Mouse (Mus musculus) lung, postnatal 36 days (tissue): ENCODE measurements at regions not wholly inside any gene's neighbourhood (a gene's known extent, or its start where the extent isn't known, plus 50 kb on each side); places are given as distances from the start of the nearest gene placed in this dataset.
"Not testable (repeated sequence)": the region's sequence is repeated elsewhere in the genome, so short reads cannot be mapped to it uniquely, and the experiment has no call there.

ENCODE experiments used
- DNase-seq: peaks from one replicate; pipeline ENCODE4 v3.0.0; 2022; ENCODE audit warnings: mixed read lengths

DNA sequence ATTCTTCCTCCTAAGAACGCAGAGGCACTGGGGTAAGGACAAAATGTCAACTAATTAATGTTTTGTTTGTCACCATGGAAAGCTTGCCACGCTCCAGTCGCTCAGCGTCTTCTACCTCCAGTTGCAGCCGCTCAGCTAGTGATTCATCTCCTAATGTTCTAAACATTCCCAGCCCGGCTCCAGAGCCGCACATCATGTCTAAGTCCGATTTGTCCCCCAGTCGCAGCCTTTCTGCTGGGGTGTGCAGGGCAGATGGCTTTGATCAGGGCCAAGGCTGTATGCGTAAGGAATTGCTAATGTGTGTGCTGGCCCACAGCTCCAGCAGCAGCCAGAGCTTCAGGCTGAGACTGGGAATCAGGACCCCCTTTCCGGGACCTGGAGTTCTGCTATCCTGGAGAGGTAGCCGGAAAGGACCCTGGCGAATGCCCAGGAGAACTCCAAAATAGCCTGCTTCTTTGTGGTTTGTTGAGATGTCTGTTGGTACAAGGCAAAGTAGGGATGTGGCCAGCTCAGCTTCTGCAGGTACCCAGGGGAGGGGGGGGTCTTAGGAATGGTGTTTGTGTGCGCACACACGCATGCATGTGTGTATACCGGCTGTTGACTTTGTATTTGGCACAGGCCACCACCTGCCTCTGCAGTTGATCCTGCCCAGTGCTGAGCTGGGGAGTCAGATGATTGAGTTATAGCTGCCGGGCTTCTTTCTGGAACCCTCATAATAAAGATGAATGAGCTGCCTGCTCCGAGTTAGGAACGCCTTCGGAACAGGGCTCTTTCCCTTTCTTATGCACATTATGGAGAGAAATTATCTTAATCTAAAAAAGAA lies 143.0 kb upstream of the Kcng1 start:
- no peak for DNase-seq

DNA sequence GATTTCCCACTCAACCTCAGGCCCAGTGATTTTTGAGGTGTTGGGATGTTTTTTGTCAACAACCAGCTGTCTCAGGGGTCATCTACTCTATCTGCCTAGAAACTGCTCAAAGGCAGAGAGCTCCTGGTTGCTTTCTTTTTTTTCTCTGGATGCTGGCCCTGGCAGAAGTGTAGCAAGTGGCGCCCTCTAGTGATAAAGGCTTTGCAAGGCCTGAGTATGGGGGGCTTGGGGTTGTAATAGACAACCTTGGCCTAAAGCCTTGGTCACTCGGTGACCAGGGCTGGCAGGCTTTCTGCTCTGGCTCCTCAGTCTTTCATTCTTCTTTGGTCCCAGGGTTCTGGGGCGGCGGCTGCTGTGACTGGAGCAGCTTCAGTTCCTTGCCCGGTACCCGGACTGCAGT lies 142.0 kb upstream of the Kcng1 start:
- peak; percentile 20 for DNase-seq

DNA sequence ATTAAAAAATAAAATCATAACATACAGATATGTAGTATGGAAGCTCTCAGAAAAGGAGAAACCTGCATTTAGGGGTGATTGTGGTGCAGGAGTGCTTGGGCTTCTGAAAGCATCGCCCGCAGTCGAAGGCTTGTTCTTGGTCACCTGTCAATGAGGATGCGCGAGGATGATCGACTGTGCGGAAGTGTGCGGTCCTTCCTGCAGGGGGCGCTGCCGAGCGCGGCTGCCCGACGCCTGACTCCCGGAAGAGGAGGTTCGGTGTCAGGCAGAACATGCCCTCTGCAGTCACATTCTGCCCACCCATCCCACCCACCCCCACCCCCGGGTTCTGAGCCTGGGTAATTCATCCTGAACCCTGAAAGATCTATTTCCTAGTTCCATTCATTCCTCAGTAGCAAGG lies 133.6 kb upstream of the Kcng1 start:
- DNase-seq: no peak

DNA sequence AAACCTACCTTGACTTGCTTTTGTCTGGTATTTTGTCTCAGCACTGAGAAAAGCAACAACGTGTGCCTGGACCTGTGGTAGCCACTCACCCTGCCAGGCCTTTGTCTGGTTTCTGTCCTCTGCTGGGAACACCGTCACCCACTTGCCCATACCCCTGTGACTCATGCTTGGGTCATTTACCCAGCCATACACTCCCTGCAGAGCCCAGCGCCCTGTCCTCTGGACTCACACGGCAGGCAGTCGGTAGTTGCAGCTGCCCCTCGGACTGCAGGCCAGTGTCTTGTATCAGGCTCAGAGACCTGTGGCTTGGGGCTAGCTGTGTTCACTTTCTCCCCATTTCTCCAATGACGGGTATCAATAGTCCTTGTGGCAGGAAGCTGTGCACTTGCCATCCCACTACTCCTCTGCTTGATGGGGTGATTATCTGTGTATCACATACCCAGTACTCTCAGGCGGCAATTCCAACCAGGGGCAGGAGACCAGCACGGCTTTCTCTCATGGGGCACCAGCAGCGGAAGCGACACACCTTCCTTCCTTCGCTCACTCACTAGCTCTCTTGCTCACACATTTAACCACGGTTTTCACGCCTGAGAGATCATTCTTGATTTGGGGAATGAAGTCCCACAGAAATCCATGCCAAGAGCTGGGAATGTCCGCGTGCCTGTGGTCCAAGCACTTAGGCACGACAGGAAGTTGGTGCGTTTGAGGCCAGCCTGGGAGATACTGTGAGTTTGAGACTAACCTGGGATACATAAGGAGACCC lies 132.8 kb upstream of the Kcng1 start:
- DNase-seq: no peak

DNA sequence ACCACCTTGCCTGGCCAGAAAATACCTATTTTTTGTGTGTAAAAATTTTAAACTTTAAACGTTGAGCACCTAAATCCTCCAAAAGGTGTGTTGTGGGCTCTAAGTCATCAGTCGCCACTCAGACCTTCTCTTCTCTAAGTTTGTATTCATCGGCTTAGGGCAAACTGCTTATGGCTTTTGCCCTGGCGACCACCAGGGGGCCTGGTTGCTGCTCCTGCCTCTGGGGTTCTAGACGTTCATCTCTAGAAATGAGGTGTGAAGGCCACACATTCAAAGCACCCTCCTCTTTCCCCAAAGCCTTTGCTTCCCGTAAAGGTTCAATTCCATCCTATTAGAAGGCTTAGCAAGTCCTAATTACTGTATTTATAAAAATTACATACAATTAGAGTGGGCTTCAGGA lies 131.3 kb upstream of the Kcng1 start:
- DNase-seq: peak; percentile 6

DNA sequence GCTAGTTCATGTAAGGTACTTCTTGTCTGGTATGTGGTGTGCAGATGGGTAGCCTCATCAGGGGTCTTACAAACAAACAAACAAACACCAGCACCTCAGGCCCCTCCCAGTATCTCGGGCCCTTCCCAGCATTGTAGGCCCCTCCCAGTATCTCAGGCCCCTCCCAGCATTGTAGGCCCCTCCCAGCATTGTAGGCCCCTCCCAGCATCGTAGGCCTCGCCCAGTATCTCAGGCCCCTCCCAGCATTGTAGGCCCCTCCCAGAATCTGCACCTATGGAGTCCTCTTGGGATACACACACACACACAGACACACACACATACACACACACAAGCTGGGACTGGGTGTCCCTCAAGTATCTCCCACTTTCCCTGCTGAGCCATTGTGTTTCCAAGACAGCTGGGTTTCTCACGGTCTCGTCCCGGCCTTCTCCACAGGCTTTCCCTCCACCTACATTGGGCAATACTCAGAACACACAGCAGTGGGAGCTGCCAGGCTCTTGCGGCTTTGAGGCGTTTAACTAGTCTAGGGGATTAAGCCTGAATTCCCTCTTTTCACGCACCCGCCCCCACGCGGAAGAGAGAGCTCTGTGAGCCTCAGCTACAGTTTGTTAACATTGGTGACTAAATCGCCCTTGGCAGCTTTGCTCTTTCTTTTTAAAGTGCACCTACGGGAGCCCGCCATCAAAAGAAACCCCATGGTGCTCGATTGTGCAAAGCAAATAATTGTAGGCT lies 121.4 kb upstream of the Kcng1 start:
- DNase-seq: peak; percentile 17

DNA sequence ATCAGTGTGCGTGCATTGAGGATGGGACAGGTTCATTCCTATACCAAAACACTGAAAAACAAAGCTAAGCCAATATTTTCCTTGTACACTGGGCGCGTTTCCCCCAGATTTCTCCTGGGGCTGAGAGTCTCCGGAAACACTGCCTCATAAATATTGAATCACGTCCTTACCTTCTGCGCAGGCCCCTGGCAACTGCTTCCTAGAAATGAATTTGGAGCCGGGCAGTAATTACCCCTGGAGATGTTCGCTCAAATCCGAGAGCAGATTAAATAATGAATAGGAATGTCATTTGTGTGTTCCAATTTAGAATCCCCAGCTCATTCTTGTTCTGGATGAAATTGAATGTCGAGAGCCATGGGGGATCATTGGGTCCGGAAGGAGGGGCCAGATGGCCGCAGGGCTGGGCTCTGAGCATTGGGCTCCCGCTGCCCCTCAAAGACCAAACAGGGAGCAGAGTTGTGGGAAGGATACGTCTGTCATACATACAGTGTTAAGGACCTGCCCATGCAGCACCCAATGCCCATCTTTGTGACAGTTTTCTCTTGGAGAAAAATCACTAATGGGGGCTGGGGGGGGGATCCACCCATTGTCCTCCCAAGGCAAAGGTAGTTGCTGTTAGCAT lies 117.7 kb upstream of the Kcng1 start:
- no peak for DNase-seq

DNA sequence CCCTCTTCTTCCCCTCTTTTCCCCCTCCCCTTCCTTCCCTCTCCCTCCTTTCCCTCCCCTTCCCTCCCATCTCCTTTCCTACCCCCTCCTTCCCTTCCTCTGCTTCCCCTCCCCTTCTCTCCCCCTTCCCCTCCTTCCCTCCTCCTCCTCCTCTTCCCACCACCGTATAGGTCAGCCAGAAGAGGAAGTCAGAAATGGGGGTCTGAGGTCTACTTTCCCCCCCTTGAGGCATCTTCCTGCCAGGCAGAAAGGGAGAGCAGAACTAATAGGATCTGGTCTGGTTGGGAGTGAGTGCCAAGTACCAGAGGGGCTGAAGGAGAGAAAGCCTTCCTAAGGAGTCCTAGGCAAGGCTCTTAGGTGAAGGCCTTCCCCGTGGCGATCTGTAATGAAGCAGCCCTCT lies 114.8 kb upstream of the Kcng1 start:
- no peak for DNase-seq

DNA sequence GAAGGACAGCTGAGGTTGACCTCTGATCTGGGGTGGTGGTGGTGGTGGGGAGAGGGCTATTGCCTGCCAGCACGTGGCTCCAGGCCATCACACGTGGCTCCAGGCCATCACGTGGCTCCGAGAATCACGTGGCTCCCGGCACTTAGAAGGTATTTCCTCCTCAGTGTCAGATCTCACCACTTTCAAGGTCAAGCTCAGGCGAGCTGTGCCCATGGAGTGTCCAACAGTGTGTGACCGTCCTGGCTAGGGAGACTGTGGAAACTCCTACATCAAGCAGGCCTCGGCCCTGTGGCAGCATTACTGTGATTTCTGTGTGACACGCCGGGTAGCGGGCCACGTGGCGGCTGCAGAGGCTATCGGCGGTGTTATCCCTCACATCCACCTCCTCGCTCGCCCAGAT lies 111.8 kb upstream of the Kcng1 start:
- no peak for DNase-seq

DNA sequence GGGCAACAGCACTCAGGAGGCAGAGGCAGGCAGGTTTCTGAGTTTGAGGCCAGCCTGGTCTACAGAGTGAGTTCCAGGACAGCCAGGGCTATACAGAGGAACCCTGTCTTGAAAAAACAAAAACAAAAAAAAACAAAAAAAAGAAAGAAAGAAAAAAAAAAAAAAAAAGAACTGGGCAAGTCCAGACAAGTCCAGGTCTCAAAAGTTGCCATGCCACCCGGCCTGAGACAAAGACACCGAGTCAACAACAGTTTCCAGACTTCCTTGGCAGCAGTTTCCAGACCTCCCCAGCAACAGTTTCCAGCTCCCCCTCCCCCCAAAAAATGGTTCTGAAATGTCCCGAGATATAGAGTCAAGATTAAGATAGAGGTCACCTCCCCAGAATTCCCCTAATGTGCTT lies 110.6 kb upstream of the Kcng1 start:
- not testable (repeated sequence) for DNase-seq

DNA sequence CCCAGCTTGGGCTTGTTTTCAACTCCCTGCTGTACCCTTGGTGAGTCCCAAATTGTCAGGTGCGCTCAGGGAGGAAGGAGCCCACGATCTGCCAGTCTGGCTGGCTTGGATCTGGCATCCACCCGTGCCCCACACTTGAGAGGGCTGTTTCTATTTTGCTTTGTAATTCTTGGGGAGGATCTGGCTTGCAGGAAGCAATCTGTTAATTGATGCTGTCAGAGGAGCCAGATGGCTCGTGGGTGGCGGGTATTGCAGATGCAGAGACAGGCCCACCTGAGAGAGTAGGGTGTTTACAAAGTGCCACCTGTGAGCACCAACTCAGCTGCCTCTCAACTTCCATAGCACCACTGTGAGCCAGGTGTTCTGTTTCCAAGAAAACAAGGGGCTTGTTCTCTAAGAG lies 99.1 kb upstream of the Kcng1 start:
- DNase-seq: no peak

DNA sequence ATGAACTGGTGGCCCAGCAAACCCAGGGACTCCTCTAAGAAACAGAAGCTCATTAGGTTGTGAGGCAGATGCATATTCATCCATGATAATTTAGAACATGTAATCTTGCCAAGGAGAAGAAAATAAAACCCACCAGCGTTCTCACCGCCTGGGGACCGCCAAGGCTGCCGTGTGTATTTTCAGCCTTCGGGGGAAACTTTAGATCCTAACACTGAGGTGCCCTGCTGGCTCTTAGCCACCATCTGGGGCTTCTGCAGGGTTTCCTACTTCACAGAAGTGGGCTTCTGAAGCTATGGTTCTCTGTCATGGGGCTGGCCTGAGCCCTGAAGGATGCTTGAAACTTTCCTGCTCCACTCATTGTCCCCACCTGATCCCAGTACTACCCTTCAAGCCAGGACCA lies 90.8 kb upstream of the Kcng1 start:
- no peak for DNase-seq

DNA sequence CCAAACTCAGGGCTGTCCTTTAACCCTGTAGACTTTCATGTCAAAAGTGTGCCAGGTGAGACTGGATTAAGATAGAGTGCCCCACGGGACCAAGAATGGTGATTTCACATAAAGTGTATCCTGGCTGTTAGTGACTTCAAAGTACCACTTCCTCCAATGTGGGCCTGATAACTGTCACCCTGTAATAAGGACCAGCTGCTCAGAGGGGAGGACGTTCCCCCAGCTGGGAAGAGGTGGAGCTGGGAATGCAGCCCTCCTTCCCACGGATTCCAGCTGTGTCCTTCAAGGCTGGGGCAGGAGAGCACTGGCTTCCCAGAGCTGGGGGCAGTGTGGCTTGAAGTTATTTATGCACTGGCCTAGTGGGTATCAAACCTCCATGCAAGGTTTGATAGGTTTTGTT lies 89.7 kb upstream of the Kcng1 start:
- DNase-seq: peak; percentile 6

DNA sequence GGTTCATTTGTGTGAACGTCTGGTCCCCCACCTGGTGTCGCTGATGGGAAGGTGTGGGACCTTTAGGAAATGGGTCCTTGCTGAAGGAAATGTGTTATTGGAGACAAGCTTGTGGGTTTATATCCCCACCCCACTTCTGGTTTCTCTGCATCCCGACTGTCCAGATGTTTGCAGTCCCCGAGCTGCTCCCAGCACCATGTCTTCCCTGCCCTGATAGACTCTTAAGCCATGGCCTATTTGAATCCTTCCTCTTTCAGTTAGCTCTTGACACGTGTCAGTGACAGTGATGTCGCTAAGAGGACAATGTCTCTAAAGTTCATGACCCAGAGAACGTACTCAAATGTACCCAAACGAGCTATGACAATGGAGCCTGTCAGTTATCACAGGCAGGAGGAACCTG lies 77.7 kb upstream of the Kcng1 start:
- DNase-seq: no peak

DNA sequence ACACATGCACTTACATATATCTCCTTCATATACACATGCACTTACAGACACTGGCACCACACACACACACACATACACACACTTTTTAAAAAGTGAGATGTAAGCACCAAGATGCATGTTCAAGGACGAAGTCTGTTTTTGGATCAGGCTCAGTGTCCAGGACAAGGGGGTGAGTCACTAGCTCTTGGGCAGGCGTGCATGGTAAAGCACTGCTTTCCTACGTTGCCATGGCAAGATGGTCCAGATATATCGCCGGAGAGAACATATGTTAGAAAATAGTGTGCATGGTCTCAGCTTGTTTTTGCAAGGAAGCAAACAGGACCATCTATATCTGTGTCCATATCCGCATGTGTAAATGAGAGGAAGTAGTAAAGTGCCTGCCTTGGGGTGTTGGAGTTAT lies 77.0 kb upstream of the Kcng1 start:
- DNase-seq: no peak

DNA sequence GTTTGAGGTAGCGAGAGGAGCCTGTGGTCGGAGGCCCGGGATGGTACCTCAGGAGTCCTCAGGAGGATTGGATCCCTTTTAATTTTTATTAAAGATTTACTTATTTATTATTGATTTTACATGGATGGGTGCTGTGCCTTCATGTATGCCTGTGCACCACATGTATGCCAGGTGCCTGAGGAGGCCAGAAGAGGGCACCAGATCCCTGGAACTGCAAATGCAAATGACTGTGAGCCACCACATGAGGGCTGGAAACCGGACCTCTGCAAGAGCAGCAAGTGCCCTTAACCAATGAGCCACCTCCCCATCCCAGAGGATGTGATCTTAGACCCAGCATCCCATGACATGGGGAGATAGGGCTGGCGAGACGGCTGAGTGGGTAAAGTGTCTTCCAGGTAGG lies 76.3 kb upstream of the Kcng1 start:
- no peak for DNase-seq

DNA sequence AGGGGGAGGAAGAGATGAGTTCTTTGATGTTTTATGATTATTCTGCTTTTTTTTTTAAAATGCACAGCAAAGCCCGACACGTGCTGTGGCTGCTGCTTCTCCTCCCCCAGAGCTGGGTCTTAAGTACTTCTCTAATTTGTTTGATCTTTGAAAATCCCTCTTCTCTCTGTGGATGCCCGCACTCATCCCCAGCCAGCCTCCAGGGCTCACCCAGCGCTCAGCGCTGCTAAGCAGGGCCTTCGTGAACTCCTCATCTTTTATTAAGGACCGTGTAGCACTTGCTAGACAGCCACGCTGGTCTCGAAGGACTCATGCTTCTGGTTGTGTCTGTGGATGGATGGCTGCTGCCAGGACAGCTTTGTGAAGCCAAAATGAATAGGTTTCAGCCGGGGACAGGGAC lies 72.9 kb upstream of the Kcng1 start:
- no peak for DNase-seq

DNA sequence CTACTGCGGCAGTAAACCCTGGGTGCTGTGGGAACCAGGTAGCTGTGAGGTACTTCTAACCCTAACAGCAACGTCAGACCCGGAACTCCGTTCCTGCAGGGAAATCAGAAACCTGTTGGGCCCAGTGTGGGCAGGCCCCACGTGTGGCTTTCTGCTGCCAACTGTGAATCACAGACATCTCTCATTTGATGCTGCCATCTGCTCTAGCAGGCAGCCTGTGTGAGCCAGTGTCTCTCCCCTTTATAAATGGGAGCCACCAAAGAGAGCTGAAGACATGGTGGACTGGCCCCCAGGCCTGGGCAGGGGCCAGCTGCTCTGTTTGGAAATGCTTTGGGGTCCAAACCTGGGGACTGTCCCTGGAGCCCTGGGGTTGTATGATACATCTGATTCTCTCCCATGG lies 71.1 kb upstream of the Kcng1 start:
- no peak for DNase-seq

DNA sequence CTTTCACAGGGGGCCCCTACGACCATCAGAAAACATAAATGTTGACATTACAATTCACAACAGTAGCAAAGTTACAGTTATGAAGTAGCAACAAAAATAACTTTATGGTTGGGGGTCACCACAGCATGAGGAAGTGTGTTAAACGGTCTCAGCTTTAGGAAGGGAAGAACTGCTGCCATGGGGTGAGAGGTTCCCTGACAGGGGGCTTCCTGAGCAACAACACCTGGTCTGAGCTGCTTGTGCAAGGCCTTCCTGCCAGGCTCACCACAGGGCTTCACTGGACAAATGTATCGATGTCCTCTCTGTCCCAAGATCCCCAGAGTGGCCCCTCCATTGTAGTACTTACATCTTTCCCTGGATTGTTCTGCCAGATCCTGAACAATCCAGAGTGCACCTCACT lies 70.7 kb upstream of the Kcng1 start:
- no peak for DNase-seq

DNA sequence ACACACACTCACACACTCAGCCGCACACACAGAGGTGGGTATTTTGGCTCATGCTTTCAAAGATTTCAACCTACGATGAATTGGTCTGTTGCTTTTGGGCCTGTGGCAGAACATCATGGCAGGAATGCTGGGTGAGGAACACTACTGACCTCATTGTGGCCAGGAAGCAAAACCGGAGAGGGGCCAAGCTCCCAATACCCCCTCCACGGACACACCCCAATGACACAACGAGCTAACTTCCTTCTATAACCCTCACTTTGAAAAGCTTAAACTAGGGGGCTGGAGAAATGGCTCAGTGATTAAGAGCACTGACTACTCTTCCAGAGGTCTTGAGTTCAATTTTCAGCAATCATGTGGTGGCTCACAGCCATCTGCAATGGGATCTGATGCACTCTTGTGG lies 63.8 kb upstream of the Kcng1 start:
- DNase-seq: no peak

DNA sequence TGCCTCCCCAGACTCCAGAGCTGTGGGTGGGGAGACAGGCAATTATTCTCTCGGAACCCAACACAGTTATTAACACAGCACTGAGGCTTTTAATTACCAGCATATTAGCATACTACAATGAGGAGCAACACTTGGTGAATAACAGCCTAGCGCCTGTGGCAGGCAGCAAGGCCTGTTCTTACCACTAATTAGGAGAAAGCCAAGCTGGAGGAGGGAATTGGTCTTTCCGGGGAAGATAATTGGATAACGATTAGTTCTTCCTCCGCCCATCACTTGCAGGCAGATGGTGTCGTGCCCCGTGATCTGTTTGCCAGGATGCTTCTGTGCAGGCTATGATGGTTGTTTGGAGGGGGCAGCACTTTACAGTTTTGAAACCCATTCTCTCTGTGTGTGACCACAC lies 62.2 kb upstream of the Kcng1 start:
- no peak for DNase-seq

DNA sequence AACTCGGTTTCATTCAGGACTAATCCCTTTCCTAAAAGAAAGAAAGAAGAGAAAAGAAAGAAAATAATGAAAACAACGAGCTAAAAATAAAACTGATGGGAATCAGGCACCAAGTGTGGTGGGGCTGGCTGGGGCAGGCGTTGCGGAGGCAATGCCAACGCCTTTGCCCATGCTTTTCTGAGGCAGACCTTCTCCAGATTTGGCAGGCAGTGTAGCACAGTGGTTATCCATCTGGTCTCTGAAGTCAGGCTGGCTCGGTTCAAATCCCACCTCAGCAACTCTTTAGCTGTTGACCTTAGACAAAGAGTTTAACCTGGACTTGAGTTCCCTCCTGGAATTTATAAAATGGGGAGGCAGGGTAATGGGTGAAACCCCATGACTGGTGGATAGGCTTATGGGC lies 57.3 kb upstream of the Kcng1 start:
- no peak for DNase-seq

DNA sequence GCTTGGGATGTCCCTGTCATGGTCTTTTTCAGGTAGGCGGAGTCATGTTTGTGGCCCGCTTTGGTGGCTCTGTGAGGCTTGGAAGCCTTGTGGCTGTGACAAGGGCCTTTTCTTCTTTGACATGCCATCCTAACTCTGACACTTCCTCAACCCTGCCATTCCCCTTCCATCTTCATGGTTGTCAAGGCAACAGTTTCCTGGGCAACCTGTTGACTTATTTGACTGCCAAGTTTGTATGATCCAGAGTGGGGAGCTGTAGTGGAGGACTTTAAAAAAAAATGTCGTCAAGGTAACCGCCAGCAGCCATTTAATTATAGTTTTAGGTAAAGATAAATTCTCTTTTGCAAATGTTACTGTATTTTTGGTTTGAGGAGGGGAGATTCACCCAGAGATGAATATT lies 56.8 kb upstream of the Kcng1 start:
- DNase-seq: peak; percentile 17
